Mouse (Mus musculus): ENCODE measurements around the gene Top2a. TPM values are rescaled to one million over a fixed set of nuclear protein-coding genes. Genes with fewer than 3 reads are reported as not detected.
A peak's percentile ranks its signal among the peaks of the same experiment; 100 is the strongest.

Top2a gene
- polyA plus RNA-seq, 2 experiments from 2014 or later = 39.6 to 58.8 TPM

DNA sequence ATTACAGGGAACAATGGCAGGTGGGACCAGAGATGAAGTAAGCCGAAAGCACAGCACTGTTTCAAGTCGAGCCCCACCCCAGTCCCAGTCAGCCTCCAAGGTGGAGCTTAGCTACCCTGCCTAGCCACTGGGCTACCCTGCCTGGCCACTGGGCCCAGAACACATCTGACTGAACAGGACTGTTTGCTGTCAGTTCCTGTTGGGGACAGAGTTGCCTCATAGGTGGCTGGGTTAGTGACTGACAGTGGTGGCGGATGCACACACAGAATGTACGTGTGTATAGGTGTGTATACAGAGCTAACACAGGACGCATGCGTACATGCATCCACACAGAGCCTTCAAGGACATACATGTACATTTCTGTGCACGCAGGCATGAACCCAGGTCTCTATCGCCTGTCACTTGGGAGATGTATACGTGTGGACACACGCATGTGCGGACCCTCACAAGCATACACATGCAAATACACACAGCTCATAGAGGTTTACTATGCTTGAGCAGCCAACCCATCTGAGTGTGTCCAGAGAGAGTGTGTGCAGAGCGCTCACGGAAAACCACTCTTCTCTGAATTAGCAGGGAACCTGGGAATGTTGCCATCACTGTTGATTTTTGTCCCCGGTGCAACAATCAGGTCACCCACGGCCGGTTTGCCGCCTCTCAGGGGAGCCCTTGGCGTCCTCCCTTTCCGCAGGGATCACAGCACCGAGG is 42.5 kb downstream of the Top2a start:
- ATAC-seq = no peak

DNA sequence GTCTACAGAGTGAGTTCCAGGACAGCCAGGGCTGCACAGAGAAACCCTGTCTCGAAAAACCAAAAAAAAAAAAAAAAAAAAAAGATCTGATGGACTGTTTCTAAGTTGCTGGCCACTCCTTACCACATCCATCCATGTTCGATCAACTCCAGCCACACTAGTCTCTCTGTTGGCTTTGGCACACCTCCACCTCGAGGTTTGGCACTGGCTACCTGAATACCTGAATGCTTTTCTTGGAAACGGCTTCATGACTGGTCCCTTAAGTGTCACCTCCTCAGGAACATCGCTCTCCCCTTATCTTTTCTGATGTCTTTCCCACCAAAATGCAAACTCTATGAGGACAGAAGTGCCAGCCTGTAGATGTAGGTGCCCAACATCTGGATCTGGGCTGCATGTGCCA is 44.6 kb downstream of the Top2a start:
- ATAC-seq = no peak

DNA sequence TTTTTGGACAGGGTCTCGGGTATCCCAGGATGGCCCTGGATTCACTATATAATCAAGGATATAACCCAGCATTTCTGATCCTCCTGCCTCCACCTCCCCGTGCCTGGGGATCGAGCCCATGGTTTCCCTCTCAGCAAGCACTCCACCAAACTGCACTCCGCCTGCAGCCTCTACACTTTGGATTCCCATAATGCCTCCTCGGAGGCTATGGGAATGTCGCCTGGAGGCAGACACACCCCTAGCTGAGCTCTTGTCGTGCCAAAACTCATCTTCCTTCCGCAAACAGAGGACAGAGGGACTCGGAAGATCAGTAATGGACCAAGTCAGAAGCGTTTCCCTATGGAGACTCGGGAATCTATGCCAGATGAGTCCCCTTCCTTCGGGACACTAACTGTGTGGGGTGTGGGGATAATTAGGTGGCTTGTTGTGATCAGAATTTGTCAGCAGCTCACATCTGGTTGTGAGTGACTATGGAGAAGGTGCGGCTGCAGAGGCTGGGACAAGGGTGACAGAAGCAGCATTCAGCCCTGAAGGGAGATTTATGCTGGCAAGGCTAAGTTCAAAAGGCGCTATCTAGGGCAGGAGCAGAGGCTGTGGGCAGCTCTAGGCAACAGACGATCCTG is 45.4 kb downstream of the Top2a start:
- no peak for ATAC-seq

DNA sequence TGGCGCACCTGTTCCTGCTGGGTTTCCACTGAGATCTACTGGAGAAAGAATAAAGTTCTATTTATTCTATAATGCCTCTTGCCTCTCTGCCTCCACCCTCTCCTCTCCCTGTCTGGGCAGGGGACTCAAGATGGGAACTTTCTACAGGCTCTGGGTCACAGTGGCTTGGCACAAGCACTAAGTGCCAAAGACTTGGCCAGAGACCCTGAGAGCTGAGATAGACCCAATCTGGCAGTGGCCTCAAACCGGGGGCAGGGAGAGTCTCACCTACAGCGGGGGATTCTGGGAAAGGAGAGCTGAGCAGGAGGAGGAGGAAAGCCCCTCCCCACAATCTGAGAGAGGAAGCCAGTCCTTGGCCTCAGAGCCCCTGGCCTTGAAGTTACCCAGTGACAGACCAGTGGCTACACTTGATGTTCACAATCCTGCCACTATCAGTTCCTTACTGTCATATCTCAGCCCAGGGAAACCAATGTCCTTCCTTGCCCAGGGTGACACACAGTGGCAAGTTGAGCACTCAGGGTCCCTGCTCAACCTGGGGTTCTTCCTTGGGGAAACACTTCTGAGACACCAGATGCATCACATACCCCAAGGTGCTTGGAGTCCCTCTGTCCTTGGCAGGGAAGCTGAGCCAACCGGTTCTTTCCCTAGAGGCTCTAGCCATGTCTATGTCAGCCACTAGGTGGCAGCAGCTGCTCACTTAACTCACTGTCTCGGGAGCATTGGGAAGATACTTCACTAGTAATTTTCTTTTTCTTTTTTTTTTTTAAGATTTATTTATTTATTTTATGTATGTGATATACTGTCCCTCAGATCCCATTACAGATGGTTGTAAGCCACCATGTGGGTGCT is 48.9 kb downstream of the Top2a start:
- peak; percentile 72 for ATAC-seq

DNA sequence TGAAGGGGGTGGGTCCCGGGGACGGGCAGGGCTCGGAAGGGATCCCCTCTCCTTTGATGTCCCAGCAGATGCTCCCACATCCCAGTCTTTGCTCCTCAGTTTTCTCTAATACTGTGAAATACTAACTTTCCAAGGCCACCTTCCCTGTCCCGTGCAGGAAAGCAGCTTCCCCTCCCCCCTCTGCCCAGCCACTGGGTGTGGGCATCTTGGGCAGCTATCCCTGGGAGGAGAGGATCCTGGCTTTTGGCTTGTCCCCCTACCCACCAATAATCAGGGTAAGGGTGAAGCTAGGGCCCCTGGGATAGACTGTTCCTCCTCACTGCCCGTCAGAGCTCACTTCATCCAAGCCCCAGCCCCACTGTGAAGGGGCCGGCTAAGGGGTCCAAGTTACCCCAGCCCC is 49.8 kb downstream of the Top2a start:
- ATAC-seq = no peak

DNA sequence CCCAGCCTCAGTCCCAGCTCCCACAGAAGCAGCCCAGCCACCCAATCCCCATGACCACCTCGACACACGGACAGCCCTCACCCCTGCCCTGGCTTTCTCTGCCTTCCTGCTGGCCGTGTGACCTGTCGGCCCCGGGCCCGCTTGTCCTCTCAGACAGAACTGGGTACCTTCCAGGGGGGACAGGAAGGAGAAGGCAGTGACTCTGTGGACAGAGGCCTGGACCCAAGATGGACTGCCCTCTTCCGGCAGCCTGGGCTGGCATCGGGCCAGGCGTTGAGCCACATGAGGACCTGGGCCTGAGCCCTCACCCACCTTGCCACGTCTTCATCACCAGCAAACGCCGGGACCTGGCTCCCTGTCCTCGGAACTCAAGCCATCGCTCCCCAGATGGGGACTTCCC is 50.4 kb downstream of the Top2a start:
- no peak for ATAC-seq

DNA sequence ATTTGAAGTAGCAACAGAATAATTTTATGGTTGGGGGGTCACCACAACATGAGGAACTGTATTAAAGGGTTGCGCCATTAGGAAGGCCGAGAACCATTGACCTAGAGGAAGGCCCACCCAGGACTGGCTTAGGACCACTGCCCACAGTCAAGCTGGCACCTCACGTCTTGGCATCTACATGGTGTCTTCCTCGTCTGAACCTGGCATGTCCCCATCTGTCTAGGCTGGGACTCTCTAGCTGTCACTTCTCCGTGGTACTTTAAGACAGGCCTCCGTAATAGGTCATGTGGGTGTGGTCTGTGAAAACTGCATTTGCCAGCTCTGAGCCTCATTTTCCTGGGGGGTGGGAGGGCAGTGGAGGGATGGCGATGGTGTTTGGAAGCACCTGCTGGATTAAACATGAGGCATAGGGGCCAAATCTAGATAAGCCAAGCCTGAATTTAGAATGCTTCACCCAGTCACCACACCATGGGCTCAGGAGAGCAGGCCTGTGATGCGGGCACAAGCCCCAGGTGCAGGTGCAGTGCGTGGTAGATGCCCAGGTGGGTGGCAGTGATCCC is 51.1 kb downstream of the Top2a start:
- ATAC-seq = no peak

DNA sequence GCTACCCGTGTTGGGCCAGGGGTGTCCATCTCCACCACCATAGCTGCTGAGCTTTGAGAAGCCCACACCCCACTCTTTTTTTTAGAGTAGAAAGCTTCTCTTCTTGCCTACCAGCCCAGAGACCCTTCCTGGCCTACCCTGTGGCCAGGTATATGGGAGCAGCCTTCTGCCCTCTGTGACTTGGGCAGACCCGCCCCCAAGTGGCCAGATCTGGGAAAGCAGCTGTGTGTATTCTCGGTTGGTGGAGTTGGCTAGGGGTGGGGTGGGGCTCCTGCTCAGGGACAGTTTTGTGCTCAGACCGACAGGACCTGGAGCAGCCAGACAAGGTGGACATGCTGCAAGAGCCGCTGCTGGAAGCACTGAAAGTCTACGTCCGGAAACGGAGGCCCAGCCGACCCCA is 51.8 kb downstream of the Top2a start:
- peak; percentile 78 for ATAC-seq

DNA sequence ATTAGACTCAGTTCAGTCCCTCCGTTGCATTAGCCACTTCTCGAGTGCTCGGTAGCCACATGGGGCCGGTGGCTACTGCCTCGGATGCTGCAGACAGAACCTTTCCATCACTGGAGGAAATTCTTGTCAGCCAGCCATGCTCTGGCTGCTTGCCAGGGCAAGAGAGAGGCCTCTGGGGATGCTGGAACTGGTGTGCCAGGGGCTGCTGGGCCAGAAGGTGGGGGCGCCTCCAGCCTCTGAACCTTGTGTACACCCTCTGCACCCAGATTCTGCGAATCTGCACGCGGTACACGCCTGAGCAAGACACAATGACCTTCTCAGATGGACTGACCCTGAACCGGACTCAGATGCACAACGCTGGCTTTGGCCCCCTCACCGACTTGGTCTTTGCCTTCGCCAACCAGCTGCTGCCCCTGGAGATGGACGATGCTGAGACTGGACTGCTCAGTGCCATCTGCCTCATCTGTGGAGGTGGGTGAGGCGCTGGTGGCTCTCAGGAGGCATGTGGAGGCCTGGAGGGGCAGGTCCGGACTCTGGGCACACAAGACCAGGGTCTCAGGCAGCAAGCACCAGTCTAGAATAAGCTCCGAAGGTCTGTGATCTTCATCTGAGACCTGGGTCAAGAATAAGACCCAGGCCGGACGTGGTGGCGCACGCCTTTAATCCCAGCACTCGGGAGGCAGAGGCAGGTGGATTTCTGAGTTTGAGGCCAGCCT is 52.5 kb downstream of the Top2a start:
- no peak for ATAC-seq

DNA sequence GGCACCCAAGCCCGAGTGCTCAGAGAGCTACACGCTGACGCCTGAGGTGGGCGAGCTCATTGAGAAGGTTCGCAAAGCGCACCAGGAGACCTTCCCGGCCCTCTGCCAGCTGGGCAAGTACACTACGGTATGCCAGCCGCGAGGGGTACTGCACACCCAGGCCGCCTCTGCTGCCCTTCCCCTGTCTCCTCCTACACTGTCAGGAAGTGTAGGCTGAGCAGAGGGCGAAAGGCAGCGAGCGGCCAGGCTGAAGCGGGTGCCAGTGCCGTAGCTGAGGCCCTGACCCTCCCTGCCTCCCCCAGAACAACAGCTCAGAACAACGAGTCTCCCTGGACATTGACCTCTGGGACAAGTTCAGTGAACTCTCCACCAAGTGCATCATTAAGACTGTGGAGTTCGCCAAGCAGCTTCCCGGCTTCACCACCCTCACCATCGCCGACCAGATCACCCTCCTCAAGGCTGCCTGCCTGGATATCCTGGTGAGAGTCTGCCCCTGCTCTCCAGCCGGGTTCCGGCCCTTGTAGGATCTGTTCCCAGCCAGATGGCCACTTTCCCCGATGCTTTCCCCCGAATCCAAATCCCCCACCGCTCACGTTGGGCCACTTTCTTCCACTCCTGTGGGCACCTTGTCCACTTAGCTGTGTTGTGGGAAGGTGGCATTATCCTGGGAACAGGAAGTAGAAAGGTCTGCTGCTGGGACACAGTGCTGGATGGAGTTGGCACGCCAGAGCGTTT is 53.6 kb downstream of the Top2a start:
- no peak for ATAC-seq

DNA sequence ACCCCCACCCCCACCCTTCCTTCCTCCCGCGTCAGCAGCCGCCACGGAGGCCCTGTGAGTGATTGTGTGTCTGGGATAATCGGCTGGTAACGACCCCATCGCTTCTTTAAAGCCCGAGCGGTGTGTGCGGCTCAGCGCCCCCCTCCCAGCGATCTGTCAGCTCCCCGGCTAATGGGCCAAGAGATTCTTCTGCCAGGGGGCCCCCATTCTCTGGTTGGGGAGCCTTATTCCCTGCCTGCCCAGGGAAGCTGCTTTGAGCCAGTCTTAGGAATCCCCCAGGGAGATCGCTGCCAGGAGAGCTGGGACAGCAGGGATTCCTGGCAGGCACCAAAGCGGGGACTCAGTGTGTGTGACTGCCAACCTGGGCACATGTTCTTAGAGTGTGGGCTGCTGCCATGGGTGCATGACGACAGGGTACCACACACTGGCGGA is 54.5 kb downstream of the Top2a start:
- no peak for ATAC-seq

DNA sequence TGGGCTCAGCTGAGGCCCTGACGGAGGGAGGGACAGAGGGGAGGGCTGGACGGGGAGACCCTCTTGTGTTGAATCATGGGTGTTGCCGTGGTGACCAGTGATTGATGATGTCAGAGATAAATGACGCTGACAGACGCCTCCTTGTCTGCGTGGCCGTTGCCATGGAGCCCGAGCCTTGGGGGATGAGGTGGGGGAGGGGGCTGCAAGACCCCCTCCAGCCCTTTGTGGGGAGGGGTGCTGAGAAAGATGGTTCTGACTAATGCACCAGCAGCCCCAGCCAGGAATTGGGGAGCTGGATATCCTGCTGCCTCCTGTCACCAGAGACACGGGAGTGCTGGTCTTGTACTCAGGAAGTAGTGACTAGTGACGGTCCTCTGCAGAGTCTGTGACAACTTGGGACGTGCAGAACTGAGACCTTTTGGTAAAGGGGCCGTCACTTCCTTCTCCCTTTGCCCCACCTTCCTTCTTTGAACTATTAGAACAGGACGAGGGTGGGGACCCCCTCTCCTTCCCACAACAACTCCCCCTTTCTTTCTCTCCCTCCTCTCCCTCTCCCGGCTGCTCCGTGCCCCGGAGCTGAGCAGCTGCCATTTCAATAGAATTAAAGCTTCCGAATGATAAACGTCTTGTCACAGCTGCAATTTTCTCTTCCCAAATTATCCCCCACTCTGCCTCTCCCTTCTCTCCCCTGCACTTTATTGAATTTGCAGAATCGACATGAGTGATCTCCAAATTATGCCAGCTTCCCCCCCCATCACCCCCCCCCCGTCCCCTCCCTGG is 55.1 kb downstream of the Top2a start:
- ATAC-seq = no peak

DNA sequence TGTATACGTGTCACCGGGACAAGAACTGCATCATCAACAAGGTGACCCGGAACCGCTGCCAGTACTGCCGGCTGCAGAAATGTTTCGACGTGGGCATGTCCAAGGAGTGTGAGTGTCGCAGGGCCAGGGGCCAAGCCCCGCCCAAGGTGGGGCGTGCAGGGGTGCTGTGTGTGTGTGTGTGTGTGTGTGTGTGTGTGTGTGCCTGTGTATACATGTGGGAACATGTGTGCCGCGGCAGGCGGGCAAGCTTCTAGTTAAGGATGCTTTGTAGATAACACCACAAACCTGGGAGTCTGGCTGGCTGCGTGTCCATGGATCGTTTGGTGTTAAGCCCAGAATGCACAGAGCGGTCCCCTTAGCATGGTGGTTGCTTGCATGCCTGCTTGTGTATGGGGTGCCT is 55.9 kb downstream of the Top2a start:
- no peak for ATAC-seq

DNA sequence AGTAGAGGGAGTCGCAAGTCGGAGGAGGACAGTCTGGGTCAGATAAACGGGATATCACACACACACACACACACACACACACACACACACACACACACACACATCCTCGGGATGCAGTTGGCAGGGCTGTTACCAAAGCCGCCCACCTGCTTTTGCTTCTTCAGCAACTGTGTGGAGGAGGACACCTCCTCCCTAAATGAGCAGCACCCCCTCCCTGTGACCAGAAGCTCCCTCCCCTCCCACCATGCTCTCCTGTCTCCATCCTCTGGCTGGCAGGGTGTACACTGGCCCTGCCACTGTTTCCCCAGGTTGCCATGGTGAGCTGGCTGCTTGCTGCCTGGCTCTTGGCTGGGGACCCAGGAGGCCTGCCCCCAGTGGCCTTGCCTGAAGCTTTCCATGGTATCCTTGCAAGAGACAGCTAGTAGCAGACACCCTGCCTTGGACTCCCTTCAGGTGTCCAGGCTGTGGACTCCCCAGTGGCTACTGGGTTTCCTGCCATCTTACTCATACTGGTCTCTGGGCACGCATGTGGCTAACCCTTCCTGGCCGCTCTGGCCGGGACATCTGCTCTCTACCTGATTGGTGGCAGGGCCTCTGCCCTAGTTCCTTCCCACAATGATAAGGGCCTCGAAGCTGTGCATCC is 57.4 kb downstream of the Top2a start:
- ATAC-seq = no peak

DNA sequence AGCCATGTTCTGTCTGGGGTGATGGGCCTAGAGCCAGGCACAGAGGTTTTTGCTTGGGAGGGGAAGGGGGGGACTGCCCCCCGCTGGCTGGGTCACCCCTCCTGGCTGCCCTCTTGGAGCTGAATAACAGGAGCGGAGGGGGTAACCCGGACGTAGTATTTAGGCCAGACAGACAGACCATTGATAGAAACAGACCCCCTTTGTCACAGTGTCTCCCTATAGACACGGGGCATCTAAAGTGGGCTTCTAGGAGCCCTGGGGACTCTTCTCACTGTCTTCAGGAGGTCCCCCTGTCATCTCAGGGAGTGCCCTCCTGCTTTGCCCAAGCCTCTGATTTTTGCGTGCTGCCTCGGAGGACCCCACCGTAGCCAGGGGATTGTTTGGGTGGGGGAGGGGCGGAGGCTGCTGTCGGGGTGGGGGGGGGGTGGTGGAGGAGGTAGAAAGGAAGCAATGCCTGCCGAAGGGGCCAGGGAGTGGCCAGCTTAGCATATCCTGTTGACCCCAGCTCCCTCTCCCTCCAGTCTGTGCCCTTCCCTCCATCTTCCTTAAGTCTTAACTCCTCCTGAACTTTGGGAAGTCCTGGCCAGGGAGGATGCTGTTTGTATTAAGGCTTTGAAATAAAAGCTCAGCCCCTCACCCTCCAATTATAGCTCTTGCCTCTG is 58.4 kb downstream of the Top2a start:
- no peak for ATAC-seq

DNA sequence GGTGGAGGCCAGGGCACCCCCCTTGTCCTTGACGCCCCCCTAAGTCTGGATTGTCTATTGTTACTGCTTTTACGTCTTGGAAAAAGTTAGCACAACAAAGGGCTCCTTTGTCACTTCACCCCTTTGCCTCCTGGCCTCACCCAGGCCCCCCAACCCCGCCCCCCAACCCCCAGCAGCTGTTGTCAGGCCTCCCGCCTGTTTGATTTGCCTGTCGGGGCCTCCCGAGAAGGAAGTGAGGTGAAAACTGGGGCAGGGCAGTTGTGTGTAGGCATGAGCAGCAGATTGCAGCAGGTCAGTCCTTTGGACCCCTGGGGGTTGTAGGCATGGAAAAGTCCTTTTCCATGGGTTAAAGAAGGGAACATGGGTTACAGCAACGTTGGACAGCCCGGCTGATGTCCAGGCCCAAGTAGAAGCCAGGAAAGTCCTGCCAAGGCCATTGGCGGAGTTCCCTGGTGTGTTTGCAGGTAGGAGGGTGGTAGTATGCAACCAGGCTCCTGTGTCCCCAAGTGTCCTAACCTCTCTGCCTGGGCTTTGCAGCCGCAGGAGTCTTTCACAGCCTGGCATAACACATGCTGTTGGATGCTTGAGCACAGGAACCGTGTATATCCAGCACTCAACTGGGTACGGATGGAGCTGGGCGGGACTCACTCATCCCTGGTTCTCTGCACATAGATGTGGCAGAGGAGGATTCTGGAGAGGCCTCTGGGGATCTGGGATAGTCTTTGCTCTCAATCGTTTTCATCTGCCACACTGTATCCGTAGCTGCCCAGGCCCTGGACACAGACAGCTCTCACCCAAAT is 59.2 kb downstream of the Top2a start:
- no peak for ATAC-seq

DNA sequence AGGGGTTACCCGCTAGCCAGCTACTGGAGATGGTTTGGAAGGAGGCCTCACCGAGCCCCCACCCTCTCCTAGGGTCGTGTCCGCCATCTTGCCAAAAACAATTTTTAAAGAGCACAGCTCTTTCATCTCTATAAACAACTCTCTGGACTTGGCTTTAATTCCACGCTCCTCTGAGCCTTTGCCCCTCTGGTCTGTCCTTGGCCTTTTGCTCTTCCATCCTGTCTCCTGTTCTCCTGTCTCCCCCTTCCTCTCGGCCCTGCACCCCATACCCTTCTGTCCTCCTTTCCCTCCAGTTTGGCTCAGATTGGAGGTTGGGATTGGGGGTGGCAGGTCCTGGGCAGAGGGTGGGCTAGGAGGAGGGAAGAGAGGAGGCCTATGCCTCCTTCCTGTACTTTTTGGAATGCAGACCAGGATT is 59.8 kb downstream of the Top2a start:
- no peak for ATAC-seq

DNA sequence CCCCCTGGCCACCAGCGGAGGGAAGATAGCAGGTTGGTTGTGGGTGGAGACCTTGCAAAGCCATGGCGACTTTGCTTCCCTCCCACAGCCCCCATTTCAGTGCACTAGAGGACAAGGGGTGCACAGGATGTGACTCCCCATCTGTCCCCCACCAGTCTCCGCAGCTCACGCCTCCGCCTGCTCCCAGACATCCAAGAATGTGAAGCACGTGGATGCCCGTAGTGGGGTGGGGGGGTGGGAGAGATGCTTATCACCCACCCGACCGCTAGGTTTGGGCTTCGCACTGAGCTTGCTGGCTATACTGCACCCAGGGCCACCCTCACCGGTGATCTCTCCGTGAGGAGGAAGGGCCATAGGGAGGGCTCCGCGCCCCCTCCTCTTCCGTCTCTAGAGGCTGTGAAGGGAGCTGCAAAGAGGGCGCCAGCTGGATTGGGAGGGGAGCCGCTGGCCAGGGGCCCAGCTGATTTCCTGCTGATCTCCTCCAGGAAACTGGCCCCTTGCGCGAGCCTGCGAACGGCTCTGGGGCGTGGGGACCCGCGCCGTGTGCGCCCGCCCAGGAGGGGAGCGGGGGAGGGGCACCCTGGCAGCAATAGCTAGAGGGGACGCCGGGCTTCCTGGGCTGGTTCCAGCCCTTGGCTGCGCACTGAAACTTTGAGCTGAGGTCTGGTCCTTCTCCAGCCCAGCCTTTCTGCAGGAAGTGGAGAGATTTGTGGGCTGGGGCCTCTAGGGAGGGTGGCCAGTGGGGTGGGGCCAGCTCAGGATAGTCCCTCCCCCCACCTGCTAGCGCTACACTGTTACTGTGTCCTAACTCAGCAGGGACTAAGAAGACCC is 60.6 kb downstream of the Top2a start:
- ATAC-seq = peak; percentile 29

All from CD4-positive, CD25-positive, alpha-beta regulatory T cell, adult 4 months (primary cell).